Comparison of ENCODE assay signal across 8 mouse cellular contexts in the genomic region with DNA sequence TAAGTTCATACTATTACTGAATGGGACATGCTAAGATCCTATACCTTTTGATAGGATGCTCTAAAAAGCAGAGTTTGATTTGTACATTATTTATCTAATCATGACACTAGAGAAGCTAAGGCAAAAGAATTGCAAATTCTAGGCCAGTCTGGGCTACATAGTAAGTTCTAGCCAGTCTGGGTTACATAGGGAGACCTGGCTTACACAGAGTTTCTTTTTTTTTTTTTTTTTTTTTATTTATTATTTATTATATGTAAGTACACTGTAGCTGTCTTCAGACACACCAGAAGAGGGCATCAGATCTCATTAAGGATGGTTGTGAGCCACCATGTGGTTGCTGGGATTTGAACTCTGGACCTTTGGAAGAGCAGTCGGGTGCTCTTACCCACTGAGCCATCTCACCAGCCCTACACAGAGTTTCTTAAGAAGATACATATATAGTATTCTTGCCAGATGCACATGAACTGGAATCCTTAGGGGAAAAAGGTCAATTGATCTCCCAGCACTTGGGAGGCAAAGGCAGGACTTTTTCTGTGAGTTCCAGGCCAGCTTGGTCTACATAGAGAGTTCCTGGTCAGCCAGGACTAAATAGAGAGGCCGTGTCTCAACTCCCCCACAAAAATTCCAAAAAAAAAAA. TPM values are rescaled to one million over a fixed set of nuclear protein-coding genes. Genes with fewer than 3 reads are reported as not detected.
A peak's percentile ranks its signal among the peaks of the same experiment; 100 is the strongest.
DNase-seq lines count a peak whose midpoint lies in the region; ATAC-seq and TF ChIP-seq lines count a peak whose summit lies in the region.
"Not testable (repeated sequence)": the region's sequence is repeated elsewhere in the genome, so short reads cannot be mapped to it uniquely, and the experiment has no call there.

No protein-coding gene starts in this region.

- peak overlapping the region; percentile 5; the same call in 1 of the 2 replicates for H3K4me2 ChIP-seq in CH12.LX (ENCODE audit: insufficient read depth, low read depth, poor library complexity, severe bottlenecking)
- H3K4me2 ChIP-seq in hindbrain, embryonic 14.5 days (replicated peaks) = peak overlapping the region; percentile 30; the same call in 1 of the 2 replicates
- peak overlapping the region; percentile 44 for H3K4me2 ChIP-seq in liver, embryonic 14.5 days (ENCODE audit: low read depth)
- H3K4me2 ChIP-seq in midbrain, embryonic 14.5 days (ENCODE audit: low read length) = peak overlapping the region; percentile 31; the same call in 1 of the 2 replicates
- H3K4me2 ChIP-seq in neural tube, embryonic 15.5 days = peak overlapping the region; percentile 48

- H3K9ac ChIP-seq in CH12.LX (ENCODE audit: insufficient read depth, low read depth) = peak overlapping the region; percentile 81; the same call in 1 of the 2 replicates
- not testable (repeated sequence) for H3K9ac ChIP-seq in heart, adult 2 months (ENCODE audit: low read depth, low read length); hindbrain, embryonic 14.5 days; midbrain, embryonic 14.5 days (replicated peaks; ENCODE audit: low read length); neural tube, embryonic 15.5 days (replicated peaks)
- peak overlapping the region; percentile 18; the same call in 1 of the 2 replicates for H3K9ac ChIP-seq in liver, embryonic 14.5 days (replicated peaks)

- TF ChIP-seq RAD21 in CH12.LX (IDR thresholded peaks at IDR 0.05; ENCODE audit: low read depth, low read length) = not testable (repeated sequence)

- TF ChIP-seq EP300 in CH12.LX (IDR thresholded peaks at IDR 0.05; ENCODE audit: low read length); heart, adult 2 months (IDR thresholded peaks at IDR 0.05; ENCODE audit: insufficient read depth, low read depth, low read length); liver, embryonic 14.5 days (IDR thresholded peaks at IDR 0.05; ENCODE audit: low read depth): not testable (repeated sequence)

- dilution Hi-C loops in CH12.LX (cut with MboI; ENCODE audit: extremely low pct_ligation_motif_present, extremely low pct_unique_long_range_greater_than_20kb, low sequenced_read_pairs) = not testable (repeated sequence)

- peaks cover 11 to 12% of the 10 kb centered on the region in 2 experiments for H3K36me3 ChIP-seq in CH12.LX (replicated peaks in 1 of 2; ENCODE audit: control insufficient read depth in 1 of 2, insufficient read depth in 1 of 2, low read length in 1 of 2)
- H3K36me3 ChIP-seq in embryonic facial prominence, embryonic 10.5 days (replicated peaks) = peaks cover 16% of the 10 kb centered on the region
- H3K36me3 ChIP-seq in heart, adult 2 months (ENCODE audit: control insufficient read depth, insufficient read depth, low read length); hindbrain, embryonic 14.5 days (replicated peaks; ENCODE audit: control insufficient read depth, insufficient read depth); liver, embryonic 14.5 days (replicated peaks; ENCODE audit: control insufficient read depth, insufficient read depth, low read depth); midbrain, embryonic 14.5 days (ENCODE audit: control insufficient read depth, insufficient read depth, low read length); neural tube, embryonic 15.5 days: not testable (repeated sequence)

- TF ChIP-seq CTCF in CH12.LX (conservative IDR thresholded peaks at IDR 0.05 in 1 of 2, IDR thresholded peaks at IDR 0.05 in 1 of 2; ENCODE audit: low read depth in 2 of 2, low read length in 2 of 2); heart, adult 2 months (IDR thresholded peaks at IDR 0.05); left cerebral cortex, adult 2 months (IDR thresholded peaks at IDR 0.05); liver, embryonic 14.5 days (IDR thresholded peaks at IDR 0.05; ENCODE audit: low read depth): not testable (repeated sequence)

- H3K9me3 ChIP-seq in CH12.LX (replicated peaks; ENCODE audit: low read length); embryonic facial prominence, embryonic 10.5 days; hindbrain, embryonic 14.5 days (ENCODE audit: control insufficient read depth, low read length); liver, embryonic 14.5 days (ENCODE audit: control insufficient read depth, low read length); midbrain, embryonic 14.5 days (ENCODE audit: control insufficient read depth, low read length); neural tube, embryonic 15.5 days (replicated peaks): not testable (repeated sequence)

- WGBS in embryonic facial prominence, embryonic 10.5 days = 70% methylated on average over 2 of the region's 2 CpGs
- 55% methylated on average over 2 of the region's 2 CpGs for WGBS in heart, adult 2 months
- 70% methylated on average over 2 of the region's 2 CpGs for WGBS in hindbrain, embryonic 14.5 days
- WGBS in liver, embryonic 14.5 days (ENCODE audit: insufficient replicate concordance) = 47% methylated on average over 2 of the region's 2 CpGs
- 65% methylated on average over 2 of the region's 2 CpGs for WGBS in midbrain, embryonic 14.5 days
- WGBS in neural tube, embryonic 15.5 days = 69% methylated on average over 2 of the region's 2 CpGs

- peaks cover 19% of the 10 kb centered on the region for H3K79me2 ChIP-seq in CH12.LX (replicated peaks; ENCODE audit: control insufficient read depth, extremely low read depth, insufficient read depth, poor library complexity, severe bottlenecking)
- H3K79me2 ChIP-seq in heart, adult 2 months (replicated peaks; ENCODE audit: control insufficient read depth, insufficient read depth, low read length) = not testable (repeated sequence)

- H3K27me3 ChIP-seq in CH12.LX (replicated peaks); heart, adult 2 months (ENCODE audit: control insufficient read depth, insufficient read depth, low read length); hindbrain, embryonic 14.5 days (ENCODE audit: control insufficient read depth, insufficient read depth, low read length); liver, embryonic 14.5 days (ENCODE audit: control insufficient read depth, insufficient read depth, low read length); midbrain, embryonic 14.5 days (ENCODE audit: control insufficient read depth, insufficient read depth, low read length); neural tube, embryonic 15.5 days (replicated peaks): not testable (repeated sequence)
- H3K27me3 ChIP-seq in embryonic facial prominence, embryonic 10.5 days (replicated peaks; ENCODE audit: low read depth, poor library complexity, severe bottlenecking) = peaks cover 13% of the 10 kb centered on the region; the same call in 1 of the 2 replicates

- TF ChIP-seq POLR2A in CH12.LX (IDR thresholded peaks at IDR 0.05; ENCODE audit: low read depth, low read length); heart, adult 2 months (IDR thresholded peaks at IDR 0.05; ENCODE audit: insufficient read depth, low read depth, low read length): not testable (repeated sequence)

- DNase-seq in CH12.LX (ENCODE audit: extremely low read depth); embryonic facial prominence, embryonic 10.5 days (ENCODE audit: low spot score); heart, adult 2 months; hindbrain, embryonic 14.5 days (ENCODE audit: low spot score); left cerebral cortex, adult 2 months (ENCODE audit: extremely low spot score in 1 of 2, low spot score in 2 of 2); liver, embryonic 14.5 days (ENCODE audit: low read depth in 3 of 3, low spot score in 3 of 3); midbrain, embryonic 14.5 days: not testable (repeated sequence)

- intact Hi-C loops in heart, adult 2 months (cut with DNase I) = loop anchor here (5.0 kb wide), 2 partner anchors 88 to 148 kb away; partner anchors contain the start of gene Atrx
- intact Hi-C loops in left cerebral cortex, adult 2 months (cut with DNase I) = loop anchor here (5.0 kb wide), 2 partner anchors 88 to 893 kb away; partner anchors contain the start of genes Atrx and Magee1

- H3K4me3 ChIP-seq in CH12.LX (replicated peaks in 1 of 3; ENCODE audit: low read depth in 2 of 3, low read length in 2 of 3, poor library complexity in 1 of 3) = peak overlapping the region in 2 of 3 experiments; percentile 62 to 76
- peak overlapping the region; percentile 64; the same call in 1 of the 2 replicates for H3K4me3 ChIP-seq in embryonic facial prominence, embryonic 10.5 days
- peak overlapping the region; percentile 63; the same call in 1 of the 2 replicates for H3K4me3 ChIP-seq in heart, adult 2 months
- not testable (repeated sequence) for H3K4me3 ChIP-seq in hindbrain, embryonic 14.5 days (replicated peaks; ENCODE audit: low read length); midbrain, embryonic 14.5 days (replicated peaks; ENCODE audit: low read depth, low read length)
- peak overlapping the region; percentile 60; the same call in 1 of the 2 replicates for H3K4me3 ChIP-seq in left cerebral cortex, adult 2 months
- peak overlapping the region in 1 of 2 experiments; percentile 73; a peak in 2 of 4 replicates for H3K4me3 ChIP-seq in liver, embryonic 14.5 days (ENCODE audit: insufficient read depth in 1 of 2, low read depth in 2 of 2, low read length in 2 of 2)
- H3K4me3 ChIP-seq in neural tube, embryonic 15.5 days (replicated peaks) = peak overlapping the region; percentile 56; the same call in 1 of the 2 replicates

- not testable (repeated sequence) for H3K4me1 ChIP-seq in CH12.LX (ENCODE audit: control insufficient read depth in 1 of 2, insufficient read depth in 2 of 2); embryonic facial prominence, embryonic 10.5 days; heart, adult 2 months (ENCODE audit: control insufficient read depth, insufficient read depth, low read length); hindbrain, embryonic 14.5 days (replicated peaks; ENCODE audit: control insufficient read depth, insufficient read depth, low read length); liver, embryonic 14.5 days (replicated peaks; ENCODE audit: control insufficient read depth in 2 of 2, insufficient read depth in 2 of 2, low read length in 1 of 2); midbrain, embryonic 14.5 days (ENCODE audit: control insufficient read depth, insufficient read depth, low read length)
- H3K4me1 ChIP-seq in neural tube, embryonic 15.5 days = peaks cover 12% of the 10 kb centered on the region

- ATAC-seq in hindbrain, embryonic 14.5 days (ENCODE audit: low FRiP score); liver, embryonic 14.5 days (ENCODE audit: insufficient read depth); midbrain, embryonic 14.5 days (ENCODE audit: low FRiP score, low TSS enrichment); neural tube, embryonic 15.5 days (ENCODE audit: low FRiP score): not testable (repeated sequence)

- H3K27ac ChIP-seq in CH12.LX (ENCODE audit: insufficient read depth, low read depth); embryonic facial prominence, embryonic 10.5 days (replicated peaks); hindbrain, embryonic 14.5 days; midbrain, embryonic 14.5 days (replicated peaks; ENCODE audit: low read depth, low read length); neural tube, embryonic 15.5 days (replicated peaks): not testable (repeated sequence)
- H3K27ac ChIP-seq in heart, adult 2 months = peak overlapping the region; percentile 85
- peak overlapping the region; percentile 29; the same call in 1 of the 2 replicates for H3K27ac ChIP-seq in left cerebral cortex, adult 2 months
- peak overlapping the region; percentile 81 for H3K27ac ChIP-seq in liver, embryonic 14.5 days

- in situ Hi-C loops in CH12.LX (cut with MboI; ENCODE audit: low pct_ligation_motif_present, low pct_unique_long_range_greater_than_20kb, low sequenced_read_pairs) = loop anchor here (5.0 to 10.0 kb wide), 2 partner anchors 90 to 152 kb away; partner anchors contain the start of gene Atrx

RNA-seq across cellular contexts. Expression of gene Cox7b, which starts 0.6 kb away (rescaled TPM):
- total RNA-seq in CH12.LX (2012; rRNA removed) (222 and 270 TPM in 2 replicates), CH12.LX (2014; rRNA removed) (593 and 712 TPM in 2 replicates)
- 705 and 804 TPM in 2 replicates for polyA plus RNA-seq in CH12.LX (2012; ENCODE audit: insufficient read length, low read depth)
- polyA plus RNA-seq in embryonic facial prominence, embryonic 10.5 days (2016; fragmentation: Nextera tagmentation; extraction: Ambion mirVana) = 346 and 350 TPM in 2 replicates
- 1,000 to 10,000 TPM; 1,564 to 1,777 TPM for total RNA-seq in heart, adult 2 months (2021)
- 885 and 1,489 TPM in 2 replicates for polyA plus RNA-seq in heart, adult 2 months (2012; rRNA removed)
- polyA plus RNA-seq in hindbrain, embryonic 14.5 days (2014; fragmentation: Nextera tagmentation; extraction: Ambion mirVana) = 418 and 458 TPM in 2 replicates
- 100 to 1,000 TPM; 300 to 319 TPM for total RNA-seq in left cerebral cortex, adult 2 months (2021)
- 222 and 281 TPM in 2 replicates for polyA plus RNA-seq in liver, embryonic 14.5 days (2012; rRNA removed)
- polyA plus RNA-seq in liver, embryonic 14.5 days (2014; fragmentation: Nextera tagmentation; extraction: Ambion mirVana) = 395 and 431 TPM in 2 replicates
- polyA plus RNA-seq in midbrain, embryonic 14.5 days (2014; fragmentation: Nextera tagmentation; extraction: Ambion mirVana) = 348 and 453 TPM in 2 replicates
- 449 and 530 TPM in 2 replicates for polyA plus RNA-seq in neural tube, embryonic 15.5 days (2015; fragmentation: Nextera tagmentation; extraction: Ambion mirVana)

RNA-seq across cellular contexts. Expression of gene Magt1, which starts 3.2 kb away (rescaled TPM):
- 55.1 and 60.7 TPM in 2 replicates for total RNA-seq in CH12.LX (2012; rRNA removed)
- 78.4 and 90.3 TPM in 2 replicates for total RNA-seq in CH12.LX (2014; rRNA removed)
- polyA plus RNA-seq in CH12.LX (2012; ENCODE audit: insufficient read length, low read depth) = 48.5 and 64.5 TPM in 2 replicates
- polyA plus RNA-seq in embryonic facial prominence, embryonic 10.5 days (2016; fragmentation: Nextera tagmentation; extraction: Ambion mirVana) = 47.9 and 49.8 TPM in 2 replicates
- total RNA-seq in heart, adult 2 months (2021) = 10 to 100 TPM; 44.0 to 58.3 TPM
- polyA plus RNA-seq in heart, adult 2 months (2012; rRNA removed) = 6.6 and 19.1 TPM in 2 replicates
- polyA plus RNA-seq in hindbrain, embryonic 14.5 days (2014; fragmentation: Nextera tagmentation; extraction: Ambion mirVana) = 22.8 and 23.3 TPM in 2 replicates
- total RNA-seq in left cerebral cortex, adult 2 months (2021) = 10 to 100 TPM; 12.5 to 13.6 TPM
- 6.5 and 9.2 TPM in 2 replicates for polyA plus RNA-seq in liver, embryonic 14.5 days (2012; rRNA removed)
- polyA plus RNA-seq in liver, embryonic 14.5 days (2014; fragmentation: Nextera tagmentation; extraction: Ambion mirVana) = 23.8 and 24.4 TPM in 2 replicates
- polyA plus RNA-seq in midbrain, embryonic 14.5 days (2014; fragmentation: Nextera tagmentation; extraction: Ambion mirVana) = 15.6 and 23.4 TPM in 2 replicates
- polyA plus RNA-seq in neural tube, embryonic 15.5 days (2015; fragmentation: Nextera tagmentation; extraction: Ambion mirVana) = 20.0 and 28.4 TPM in 2 replicates

RNA-seq across cellular contexts. Expression of gene Atp7a, which starts 12.2 kb away (rescaled TPM):
- 5.4 and 5.7 TPM in 2 replicates for total RNA-seq in CH12.LX (2012; rRNA removed)
- 2.2 and 2.6 TPM in 2 replicates for total RNA-seq in CH12.LX (2014; rRNA removed)
- polyA plus RNA-seq in CH12.LX (2012; ENCODE audit: insufficient read length, low read depth) = 3.9 and 4.0 TPM in 2 replicates
- 24.7 and 25.9 TPM in 2 replicates for polyA plus RNA-seq in embryonic facial prominence, embryonic 10.5 days (2016; fragmentation: Nextera tagmentation; extraction: Ambion mirVana)
- total RNA-seq in heart, adult 2 months (2021) = 1 to 10 TPM; 6.7 to 7.3 TPM
- 1.6 and 3.6 TPM in 2 replicates for polyA plus RNA-seq in heart, adult 2 months (2012; rRNA removed)
- polyA plus RNA-seq in hindbrain, embryonic 14.5 days (2014; fragmentation: Nextera tagmentation; extraction: Ambion mirVana) = 16.7 and 17.4 TPM in 2 replicates
- total RNA-seq in left cerebral cortex, adult 2 months (2021) = 1 to 10 TPM; 7.4 to 8.5 TPM
- 1.6 and 2.3 TPM in 2 replicates for polyA plus RNA-seq in liver, embryonic 14.5 days (2012; rRNA removed)
- 7.5 and 7.8 TPM in 2 replicates for polyA plus RNA-seq in liver, embryonic 14.5 days (2014; fragmentation: Nextera tagmentation; extraction: Ambion mirVana)
- 8.3 and 21.2 TPM in 2 replicates for polyA plus RNA-seq in midbrain, embryonic 14.5 days (2014; fragmentation: Nextera tagmentation; extraction: Ambion mirVana)
- 9.5 and 11.8 TPM in 2 replicates for polyA plus RNA-seq in neural tube, embryonic 15.5 days (2015; fragmentation: Nextera tagmentation; extraction: Ambion mirVana)
